9 mouse cellular contexts compared by ENCODE assay signal in the genomic region with DNA sequence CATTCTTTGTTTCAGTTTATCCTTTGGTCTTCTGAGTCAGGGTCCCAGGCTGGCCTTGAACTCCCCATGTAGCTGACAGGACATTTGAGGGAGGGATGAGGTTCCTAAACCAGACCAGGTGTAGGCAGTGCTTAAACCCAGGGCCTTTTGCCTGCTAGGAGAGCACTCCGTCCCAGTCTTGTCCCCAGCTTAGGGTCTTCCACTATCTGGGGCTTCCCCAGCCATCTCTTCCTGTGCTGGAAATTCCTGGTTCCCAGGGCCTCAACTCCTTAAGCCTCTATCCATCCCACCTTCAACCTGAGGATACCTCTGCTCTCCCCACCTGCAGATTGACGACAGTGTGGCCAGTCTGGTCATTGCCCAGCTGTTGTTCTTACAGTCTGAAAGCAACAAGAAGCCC. TPM values are rescaled to one million over a fixed set of nuclear protein-coding genes. Genes with fewer than 3 reads are reported as not detected.
DNase-seq lines count a peak whose midpoint lies in the region; ATAC-seq and TF ChIP-seq lines count a peak whose summit lies in the region.
"Had no signal": no experiment of that assay in that cellular context is flagged by ENCODE, and none has a peak within 500 bp of the region (broad histone marks: within the 10 kb centered on the region; RNA-seq: fewer than 3 reads in every experiment).

No protein-coding gene starts in this region.

- peaks cover 37% of the 10 kb centered on the region; the same call in 1 of the 2 replicates for H3K36me3 ChIP-seq in heart, embryonic 15.5 days
- peaks cover 36% of the 10 kb centered on the region for H3K36me3 ChIP-seq in ES-E14 (ENCODE audit: control insufficient read depth, insufficient read depth, low read length, poor library complexity, severe bottlenecking)
- H3K36me3 ChIP-seq in forebrain, embryonic 15.5 days: peaks cover 32% of the 10 kb centered on the region
- peaks cover 22% of the 10 kb centered on the region for H3K36me3 ChIP-seq in liver, embryonic 16.5 days (ENCODE audit: control insufficient read depth, insufficient read depth)

- no peak for DNase-seq in heart, adult 9 months (ENCODE audit: low spot score in 2 of 2)
- no peak for DNase-seq in ES-E14 (ENCODE audit: low read depth, low spot score)
- no peak for DNase-seq in right cerebral cortex, postnatal 25 days
- no peak for DNase-seq in B cell, adult 2 months
- no peak for DNase-seq in urinary bladder, adult 18-20 months (ENCODE audit: low spot score in 2 of 2)

- peak overlapping the region; percentile 77; the same call in 1 of the 2 replicates for H3K9ac ChIP-seq in heart, embryonic 15.5 days
- peak overlapping the region; percentile 56 for H3K9ac ChIP-seq in ES-E14 (ENCODE audit: insufficient read depth, low read depth, low read length, poor library complexity, severe bottlenecking)
- peak overlapping the region; percentile 80 for H3K9ac ChIP-seq in forebrain, embryonic 15.5 days (replicated peaks)
- H3K9ac ChIP-seq in liver, embryonic 16.5 days (ENCODE audit: low read depth, low read length): peak overlapping the region; percentile 71

- 48% methylated on average over 2 of the region's 2 CpGs for WGBS in heart, embryonic 15.5 days
- 62% methylated on average over 2 of the region's 2 CpGs for WGBS in forebrain, embryonic 15.5 days
- WGBS in liver, embryonic 16.5 days (ENCODE audit: insufficient replicate concordance): 65% methylated on average over 2 of the region's 2 CpGs

- H3K4me1 ChIP-seq in heart, embryonic 15.5 days (replicated peaks): peaks cover 11% of the 10 kb centered on the region
- peaks cover 4% of the 10 kb centered on the region in 2 experiments; a peak in 2 of 4 replicates for H3K4me1 ChIP-seq in ES-E14 (ENCODE audit: control insufficient read depth in 2 of 2, insufficient read depth in 2 of 2, low read length in 2 of 2, poor library complexity in 1 of 2)
- peaks cover 16% of the 10 kb centered on the region for H3K4me1 ChIP-seq in forebrain, embryonic 15.5 days
- H3K4me1 ChIP-seq in liver, embryonic 16.5 days (ENCODE audit: control insufficient read depth, low read depth, low read length): peaks cover 15% of the 10 kb centered on the region

- H3K4me3 ChIP-seq in heart, embryonic 15.5 days: peak overlapping the region; percentile 79
- peak overlapping the region; percentile 83 to 87 for H3K4me3 ChIP-seq in ES-E14 (ENCODE audit: insufficient read depth in 1 of 2, low read depth in 1 of 2, low read length in 2 of 2, poor library complexity in 1 of 2, severe bottlenecking in 1 of 2)
- H3K4me3 ChIP-seq in forebrain, embryonic 15.5 days: peak overlapping the region; percentile 93
- peak overlapping the region; percentile 73 for H3K4me3 ChIP-seq in liver, embryonic 16.5 days (ENCODE audit: low read depth, low read length)

- no peaks in the 10 kb centered on the region for H3K27me3 ChIP-seq in heart, embryonic 15.5 days
- H3K27me3 ChIP-seq in forebrain, embryonic 15.5 days: no peaks in the 10 kb centered on the region
- no peaks in the 10 kb centered on the region for H3K27me3 ChIP-seq in liver, embryonic 16.5 days (ENCODE audit: control insufficient read depth, insufficient read depth, low read depth, low read length)

- in situ Hi-C loops in ES-E14 (cut with MboI; ENCODE audit: low sequenced_read_pairs in 2 of 2, unreplicated experiment in 2 of 2): no loop called here

- ATAC-seq in heart, embryonic 15.5 days (replicated peaks; ENCODE audit: insufficient number of reproducible peaks, insufficient read depth, low FRiP score, low read depth): no peak
- no peak for ATAC-seq in forebrain, embryonic 15.5 days (replicated peaks)
- no peak for ATAC-seq in liver, embryonic 16.5 days (ENCODE audit: low read depth)

- no peaks in the 10 kb centered on the region for H3K9me3 ChIP-seq in heart, embryonic 15.5 days (replicated peaks)
- H3K9me3 ChIP-seq in ES-E14 (ENCODE audit: control insufficient read depth, insufficient read depth, low read depth, low read length): no peaks in the 10 kb centered on the region
- no peaks in the 10 kb centered on the region for H3K9me3 ChIP-seq in forebrain, embryonic 15.5 days
- no peaks in the 10 kb centered on the region for H3K9me3 ChIP-seq in liver, embryonic 16.5 days (replicated peaks; ENCODE audit: control insufficient read depth, low read length)

- no peak overlapping the region for H3K27ac ChIP-seq in heart, embryonic 15.5 days
- no peak overlapping the region for H3K27ac ChIP-seq in ES-E14 (ENCODE audit: insufficient read depth, low read depth, low read length, poor library complexity, severe bottlenecking)
- no peak overlapping the region for H3K27ac ChIP-seq in forebrain, embryonic 15.5 days (replicated peaks)
- H3K27ac ChIP-seq in liver, embryonic 16.5 days (ENCODE audit: low read length): no peak overlapping the region

- H3K4me2 ChIP-seq in heart, embryonic 15.5 days: peak overlapping the region; percentile 85
- H3K4me2 ChIP-seq in forebrain, embryonic 15.5 days (replicated peaks): peak overlapping the region; percentile 79
- H3K4me2 ChIP-seq in liver, embryonic 16.5 days (ENCODE audit: low read depth, low read length): peak overlapping the region; percentile 87

TF ChIP-seq in ES-E14, 5 proteins besides CTCF, POLR2A, EP300 and RAD21:
- TF ChIP-seq ZC3H11A (IDR thresholded peaks at IDR 0.05; ENCODE audit: borderline replicate concordance, low read depth, low read length) (no peak), CHD2 (IDR thresholded peaks at IDR 0.05; ENCODE audit: low read depth, low read length) (no peak), MAFK (IDR thresholded peaks at IDR 0.05; ENCODE audit: insufficient read depth, low read depth, low read length) (no peak), HCFC1 (IDR thresholded peaks at IDR 0.05; ENCODE audit: borderline replicate concordance, insufficient read depth, low read length) (no peak), ZNF384 (IDR thresholded peaks at IDR 0.05; ENCODE audit: low read depth, low read length) (no peak)

RNA-seq across cellular contexts. Expression of gene Clpp, which starts 0.9 kb away (rescaled TPM):
- polyA plus RNA-seq in heart, embryonic 15.5 days (2015; fragmentation: Nextera tagmentation; extraction: Ambion mirVana): 103 and 114 TPM in 2 replicates
- total RNA-seq in ES-E14 (2012; rRNA removed): 185 and 187 TPM in 2 replicates
- 162 and 175 TPM in 2 replicates for polyA plus RNA-seq in forebrain, embryonic 15.5 days (2015; fragmentation: Nextera tagmentation; extraction: Ambion mirVana)
- 62.4 and 62.7 TPM in 2 replicates for polyA plus RNA-seq in liver, embryonic 16.5 days (2015; fragmentation: Nextera tagmentation; extraction: Ambion mirVana)

RNA-seq across cellular contexts. Expression of gene Alkbh7, which starts 6.2 kb away (rescaled TPM):
- 52.1 and 52.4 TPM in 2 replicates for polyA plus RNA-seq in heart, embryonic 15.5 days (2015; fragmentation: Nextera tagmentation; extraction: Ambion mirVana)
- 37.1 and 39.5 TPM in 2 replicates for total RNA-seq in ES-E14 (2012; rRNA removed)
- polyA plus RNA-seq in forebrain, embryonic 15.5 days (2015; fragmentation: Nextera tagmentation; extraction: Ambion mirVana): 43.7 and 46.2 TPM in 2 replicates
- polyA plus RNA-seq in liver, embryonic 16.5 days (2015; fragmentation: Nextera tagmentation; extraction: Ambion mirVana): 15.9 and 19.6 TPM in 2 replicates

RNA-seq across cellular contexts. Expression of gene Pspn, which starts 8.9 kb away (rescaled TPM):
- polyA plus RNA-seq in heart, embryonic 15.5 days (2015; fragmentation: Nextera tagmentation; extraction: Ambion mirVana): 0.33 TPM in 1 of 2 replicates, not detected in the other
- not detected in 2 replicates for total RNA-seq in ES-E14 (2012; rRNA removed)
- polyA plus RNA-seq in forebrain, embryonic 15.5 days (2015; fragmentation: Nextera tagmentation; extraction: Ambion mirVana): 0.45 and 0.55 TPM in 2 replicates
- polyA plus RNA-seq in liver, embryonic 16.5 days (2015; fragmentation: Nextera tagmentation; extraction: Ambion mirVana): not detected in 2 replicates
- total RNA-seq: left cerebral cortex, adult 8-10 months had no signal

RNA-seq across cellular contexts. Expression of gene Acer1, which starts 9.0 kb away (rescaled TPM):
- polyA plus RNA-seq in heart, embryonic 15.5 days (2015; fragmentation: Nextera tagmentation; extraction: Ambion mirVana): 0.08 TPM in 1 of 2 replicates, not detected in the other
- total RNA-seq in ES-E14 (2012; rRNA removed): 0.54 and 0.74 TPM in 2 replicates
- polyA plus RNA-seq in forebrain, embryonic 15.5 days (2015; fragmentation: Nextera tagmentation; extraction: Ambion mirVana): not detected in 2 replicates
- polyA plus RNA-seq in liver, embryonic 16.5 days (2015; fragmentation: Nextera tagmentation; extraction: Ambion mirVana): not detected in 2 replicates
- total RNA-seq: left cerebral cortex, adult 8-10 months had no signal

RNA-seq across cellular contexts. Expression of gene Gtf2f1, which starts 20.1 kb away (rescaled TPM):
- polyA plus RNA-seq in heart, embryonic 15.5 days (2015; fragmentation: Nextera tagmentation; extraction: Ambion mirVana): 33.7 and 41.1 TPM in 2 replicates
- total RNA-seq in ES-E14 (2012; rRNA removed): 71.6 and 101 TPM in 2 replicates
- 80.4 and 81.7 TPM in 2 replicates for polyA plus RNA-seq in forebrain, embryonic 15.5 days (2015; fragmentation: Nextera tagmentation; extraction: Ambion mirVana)
- polyA plus RNA-seq in liver, embryonic 16.5 days (2015; fragmentation: Nextera tagmentation; extraction: Ambion mirVana): 45.4 and 47.0 TPM in 2 replicates
